Mouse (Mus musculus): ENCODE results near the gene Cckbr.

DNA sequence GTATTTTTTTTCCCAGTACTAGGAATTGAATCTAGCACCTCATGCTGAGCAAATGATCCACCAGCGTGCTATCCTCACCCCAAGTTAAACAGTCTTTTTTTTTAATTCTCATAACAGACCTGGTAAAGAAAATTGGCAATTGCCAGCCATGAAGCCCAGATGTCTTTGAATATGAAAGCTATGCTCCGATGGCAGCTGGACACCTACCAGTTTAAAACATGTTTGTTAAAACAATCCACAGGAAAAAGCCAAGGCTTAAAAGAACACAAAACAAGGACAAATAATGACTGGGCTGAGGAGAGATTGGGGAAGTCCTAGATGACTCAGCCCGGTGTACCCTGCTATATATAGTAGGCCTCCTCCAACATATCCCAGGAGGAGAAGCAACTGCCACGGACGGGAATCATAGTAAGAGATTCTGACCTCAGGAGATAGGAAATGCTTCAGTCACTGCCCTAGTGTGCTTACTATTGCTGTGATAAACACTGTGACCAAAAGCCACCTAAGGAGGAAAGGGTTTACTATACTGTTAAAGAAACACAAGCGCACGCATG lies 49.9 kb downstream of the Cckbr start:
- TF ChIP-seq POLR2A (IDR thresholded peaks at IDR 0.05; ENCODE audit: borderline replicate concordance, extremely low read depth, insufficient read depth, insufficient read length, poor library complexity, severe bottlenecking) (no peak), CTCF (IDR thresholded peaks at IDR 0.05; ENCODE audit: borderline replicate concordance, extremely low read depth, insufficient read depth, insufficient read length) (no peak)

Data from brain, embryonic 14.5 days (tissue).